Mouse (Mus musculus) neural tube, embryonic 11.5 days (tissue): Measurements from ENCODE around the gene Fam81a. TPM values are rescaled to one million over a fixed set of nuclear protein-coding genes. Genes with fewer than 3 reads are reported as not detected.

Source experiments
- ATAC-seq: fragments of 200-750 bp; cut with Nextera tagmentation; 2 replicates; pipeline ENCODE4 v1.8.0; 2017; ENCODE audit warnings: moderate number of reproducible peaks, mild to moderate bottlenecking, moderate TSS enrichment, moderate library complexity; ENCODE audit not compliant: insufficient read depth, low FRiP score, low TSS enrichment
- DNase-seq: peaks from one replicate; pipeline ENCODE4 v3.0.0-alpha.2; 2015; ENCODE audit warnings: low spot score
- H3K27ac ChIP-seq: fragments of 300-500 bp; sonication (generic); 2 replicates; pipeline ENCODE4 v1.5.1; 2014; ENCODE audit warnings: low read depth, mild to moderate bottlenecking, low read length
- H3K27me3 ChIP-seq: fragments of 300-500 bp; sonication (generic); 2 replicates; pipeline ENCODE4 v1.6.1; 2014; ENCODE audit warnings: mild to moderate bottlenecking, low read length, mixed read lengths; ENCODE audit not compliant: control insufficient read depth, insufficient read depth
- H3K36me3 ChIP-seq: fragments of 300-500 bp; sonication (generic); 2 replicates; pipeline ENCODE4 v1.6.1; 2014; ENCODE audit warnings: mild to moderate bottlenecking, low read length, moderate library complexity, mixed read lengths; ENCODE audit not compliant: control insufficient read depth, insufficient read depth
- H3K4me1 ChIP-seq: fragments of 300-500 bp; sonication (generic); 2 replicates; pipeline ENCODE4 v1.6.1; 2014; ENCODE audit warnings: low read length, mixed read lengths; ENCODE audit not compliant: control insufficient read depth, insufficient read depth
- H3K4me2 ChIP-seq: fragments of 300-500 bp; sonication (generic); 2 replicates; pipeline ENCODE4 v1.6.1; 2014; ENCODE audit warnings: low read depth, mild to moderate bottlenecking, moderate library complexity
- H3K4me3 ChIP-seq: fragments of 300-500 bp; sonication (generic); 2 replicates; pipeline ENCODE4 v1.5.1; 2014; ENCODE audit warnings: low read depth, low read length
- H3K9ac ChIP-seq: fragments of 300-500 bp; sonication (generic); 2 replicates; pipeline ENCODE4 v1.6.1; 2014; ENCODE audit warnings: mild to moderate bottlenecking, low read length
- H3K9me3 ChIP-seq: fragments of 300-500 bp; sonication (generic); 2 replicates; pipeline ENCODE4 v1.6.1; 2016; ENCODE audit warnings: low read length; ENCODE audit not compliant: control insufficient read depth
- WGBS: fragments of 180-500 bp; shearing (Covaris S2); extraction: QIAGEN DNeasy Blood & Tissue Kit; methylation state at CpG from one replicate; pipeline ENCODE4 v1.1.7; 2014; 5-methylcytosine and 5-hydroxymethylcytosine counted together
- polyA plus RNA-seq: library from polyadenylated mRNA; unstranded; fragments of >200 nt; fragmentation: Nextera tagmentation; extraction: Ambion mirVana; gene quantifications from 2 replicates; pipeline ENCODE4 v1.2.1, GENCODE M21; 2014

The Fam81a gene
- polyA plus RNA-seq, 1 experiment from 2014 or later: 2.4 TPM

DNA sequence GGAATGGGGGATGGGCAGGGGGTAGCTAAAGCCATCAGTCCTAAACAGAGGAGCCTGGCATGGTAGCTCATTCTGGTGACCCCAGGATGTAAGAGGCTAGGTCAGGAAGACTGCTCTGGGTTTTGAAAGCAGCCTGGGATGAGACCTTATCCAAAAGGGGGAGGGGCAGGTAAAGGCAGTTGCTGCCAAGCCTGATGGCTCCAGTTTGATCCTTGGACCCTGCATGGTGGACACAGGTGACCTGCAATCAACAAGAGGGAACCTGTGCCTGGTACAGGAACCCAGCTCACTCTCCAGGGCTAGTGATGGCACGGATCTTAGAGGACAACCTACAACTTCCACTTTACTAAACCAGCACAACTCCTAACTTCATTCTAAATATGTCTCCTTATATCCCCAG is 7.2 kb downstream of the Fam81a start:
- 80% methylated on average over 1 of the region's 1 CpGs for WGBS

DNA sequence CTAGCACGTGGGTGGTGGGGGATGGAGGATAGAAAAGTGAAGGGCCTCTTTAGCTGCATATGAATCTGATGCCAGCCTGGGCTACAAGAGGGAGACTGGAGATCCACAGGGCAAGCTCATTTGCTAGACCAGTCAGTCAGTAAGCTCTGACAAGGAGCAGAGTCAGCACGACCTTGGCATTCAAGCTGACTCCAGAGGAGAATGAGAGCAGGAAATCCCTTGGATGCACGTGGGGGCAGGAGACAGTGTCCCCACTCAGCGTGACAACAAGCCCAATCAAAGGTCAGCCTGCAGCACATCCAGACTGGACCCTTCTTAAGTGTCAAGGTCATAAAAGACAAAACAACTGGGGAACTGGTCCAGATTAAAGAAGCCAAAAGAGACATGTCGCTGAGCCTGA is 7.6 kb downstream of the Fam81a start:
- H3K9me3 ChIP-seq: no peaks in the 10 kb centered on the region
- H3K27ac ChIP-seq: no peak overlapping the region
- H3K4me1 ChIP-seq: no peaks in the 10 kb centered on the region
- H3K4me3 ChIP-seq: no peak overlapping the region
- H3K36me3 ChIP-seq: no peaks in the 10 kb centered on the region
- DNase-seq: no peak
- no peak overlapping the region for H3K9ac ChIP-seq
- WGBS: 65% methylated on average over 5 of the region's 5 CpGs
- ATAC-seq: no peak
- no peak overlapping the region for H3K4me2 ChIP-seq
- H3K27me3 ChIP-seq: no peaks in the 10 kb centered on the region

More for the DNA sequence above, 7.2 kb downstream of the Fam81a start:
- no peak overlapping the region for H3K4me3 ChIP-seq
- no peaks in the 10 kb centered on the region for H3K9me3 ChIP-seq
- no peak overlapping the region for H3K9ac ChIP-seq
- no peak overlapping the region for H3K4me2 ChIP-seq
- DNase-seq: no peak
- H3K4me1 ChIP-seq: no peaks in the 10 kb centered on the region
- ATAC-seq: no peak
- H3K27ac ChIP-seq: no peak overlapping the region
- H3K36me3 ChIP-seq: no peaks in the 10 kb centered on the region
- no peaks in the 10 kb centered on the region for H3K27me3 ChIP-seq

- H3K4me1 ChIP-seq: no peaks in the 10 kb centered on the region
- WGBS: 87% methylated on average over 9 of the region's 9 CpGs
- DNase-seq (no peak), ATAC-seq (no peak)
- no peak overlapping the region for H3K27ac ChIP-seq
- no peaks in the 10 kb centered on the region for H3K9me3 ChIP-seq
- H3K27me3 ChIP-seq: no peaks in the 10 kb centered on the region
- no peak overlapping the region for H3K4me3 ChIP-seq
- H3K36me3 ChIP-seq: no peaks in the 10 kb centered on the region
- H3K4me2 ChIP-seq: no peak overlapping the region
- H3K9ac ChIP-seq: no peak overlapping the region
Measured at GRCm38 (mm10) chr9:70134215-70134614, 8.1 kb downstream of the Fam81a start.

- no peak overlapping the region for H3K4me2 ChIP-seq
- H3K36me3 ChIP-seq: no peaks in the 10 kb centered on the region
- no peaks in the 10 kb centered on the region for H3K9me3 ChIP-seq
- H3K27ac ChIP-seq: no peak overlapping the region
- no peak for ATAC-seq
- DNase-seq: no peak
- no peak overlapping the region for H3K9ac ChIP-seq
- WGBS: 91% methylated on average over 5 of the region's 5 CpGs
- H3K4me3 ChIP-seq: no peak overlapping the region
- no peaks in the 10 kb centered on the region for H3K27me3 ChIP-seq
- H3K4me1 ChIP-seq: no peaks in the 10 kb centered on the region
Measured at GRCm38 (mm10) chr9:70130786-70131185, 11.6 kb downstream of the Fam81a start.

GRCm38 (mm10) chr9:70111869-70112286 is 30.5 kb downstream of the Fam81a start:
- DNase-seq (peak; percentile 48), ATAC-seq (peak; percentile 48; the same call in 1 of the 2 replicates)
- under 1% methylated on average over 10 of the region's 10 CpGs for WGBS
- no peak overlapping the region for H3K27ac ChIP-seq
- H3K4me2 ChIP-seq: peak overlapping the region; percentile 49
- peak overlapping the region; percentile 37; the same call in 1 of the 2 replicates for H3K9ac ChIP-seq
- peak overlapping the region; percentile 18 for H3K4me3 ChIP-seq
- no peaks in the 10 kb centered on the region for H3K27me3 ChIP-seq
- no peaks in the 10 kb centered on the region for H3K9me3 ChIP-seq
- no peaks in the 10 kb centered on the region for H3K36me3 ChIP-seq
- H3K4me1 ChIP-seq: peaks cover 4% of the 10 kb centered on the region

GRCm38 (mm10) chr9:70110871-70111270 is 31.5 kb downstream of the Fam81a start:
- no peaks in the 10 kb centered on the region for H3K9me3 ChIP-seq
- no peak overlapping the region for H3K9ac ChIP-seq
- DNase-seq (no peak), ATAC-seq (no peak)
- H3K27me3 ChIP-seq: no peaks in the 10 kb centered on the region
- 85% methylated on average over 7 of the region's 7 CpGs for WGBS
- no peak overlapping the region for H3K4me2 ChIP-seq
- no peak overlapping the region for H3K4me3 ChIP-seq
- no peaks in the 10 kb centered on the region for H3K36me3 ChIP-seq
- no peak overlapping the region for H3K27ac ChIP-seq
- peaks cover 4% of the 10 kb centered on the region for H3K4me1 ChIP-seq

DNA sequence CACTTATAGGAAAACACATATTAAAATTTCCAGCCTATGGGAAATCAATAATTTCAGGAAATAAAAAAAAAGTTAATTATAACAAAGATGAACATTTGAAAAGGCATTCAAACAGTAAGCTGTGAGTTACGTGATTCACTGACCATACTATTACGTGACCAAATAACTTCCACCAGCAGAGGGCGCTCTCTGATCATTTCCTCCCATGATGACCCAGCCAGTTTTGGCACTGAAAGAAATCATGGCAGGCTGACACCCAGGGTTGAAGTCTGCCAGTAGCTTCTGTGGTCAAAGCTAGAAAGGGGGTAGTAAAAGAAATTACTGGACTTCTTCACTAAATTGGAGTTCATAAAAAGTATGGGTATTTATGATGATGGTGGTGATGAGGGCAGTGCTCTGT is 33.1 kb downstream of the Fam81a start:
- ATAC-seq (no peak), DNase-seq (peak; percentile 79)
- Histone ChIP-seq H3K27ac (no peak overlapping the region), H3K9me3 (no peaks in the 10 kb centered on the region), H3K27me3 (no peaks in the 10 kb centered on the region), H3K4me2 (no peak overlapping the region), H3K9ac (no peak overlapping the region), H3K36me3 (no peaks in the 10 kb centered on the region), H3K4me1 (peaks cover 4% of the 10 kb centered on the region), H3K4me3 (no peak overlapping the region)
- WGBS: 8% methylated on average over 3 of the region's 3 CpGs

- H3K36me3 ChIP-seq: no peaks in the 10 kb centered on the region
- ATAC-seq (no peak), DNase-seq (no peak)
- H3K4me3 ChIP-seq: no peak overlapping the region
- H3K4me2 ChIP-seq: no peak overlapping the region
- H3K27ac ChIP-seq: no peak overlapping the region
- no peaks in the 10 kb centered on the region for H3K27me3 ChIP-seq
- no peaks in the 10 kb centered on the region for H3K9me3 ChIP-seq
- H3K4me1 ChIP-seq: peaks cover 4% of the 10 kb centered on the region
- 72% methylated on average over 5 of the region's 5 CpGs for WGBS
- no peak overlapping the region for H3K9ac ChIP-seq
Measured at GRCm38 (mm10) chr9:70108151-70108550, 34.2 kb downstream of the Fam81a start.

GRCm38 (mm10) chr9:70105573-70105972 is 36.8 kb downstream of the Fam81a start:
- Histone ChIP-seq H3K4me3 (no peak overlapping the region), H3K4me1 (no peaks in the 10 kb centered on the region), H3K9me3 (no peaks in the 10 kb centered on the region), H3K27ac (no peak overlapping the region), H3K9ac (no peak overlapping the region), H3K4me2 (no peak overlapping the region), H3K27me3 (no peaks in the 10 kb centered on the region), H3K36me3 (no peaks in the 10 kb centered on the region)
- ATAC-seq (no peak), DNase-seq (no peak)
- 77% methylated on average over 5 of the region's 5 CpGs for WGBS
